Mouse (Mus musculus): ENCODE measurements around the gene Rnf207. TPM values are rescaled to one million over a fixed set of nuclear protein-coding genes. Genes with fewer than 3 reads are reported as not detected.

Rnf207 gene
- polyA plus RNA-seq, 1 experiment from 2014 or later = 0.84 TPM

- Histone ChIP-seq H3K9me3 (replicated peaks; ENCODE audit: control insufficient read depth, low read length) (no peaks in the 10 kb centered on the region), H3K4me1 (ENCODE audit: control insufficient read depth, insufficient read depth, low read length) (no peaks in the 10 kb centered on the region), H3K4me2 (ENCODE audit: low read depth, low read length) (no peak overlapping the region), H3K27ac (ENCODE audit: low read length) (no peak overlapping the region), H3K27me3 (ENCODE audit: control insufficient read depth, insufficient read depth, low read length) (peaks cover 14% of the 10 kb centered on the region; the same call in 1 of the 2 replicates), H3K36me3 (ENCODE audit: control insufficient read depth, insufficient read depth, low read length) (no peaks in the 10 kb centered on the region), H3K4me3 (replicated peaks; ENCODE audit: low read length) (no peak overlapping the region), H3K9ac (ENCODE audit: low read length) (no peak overlapping the region)
- 25% methylated on average over 8 of the region's 8 CpGs for WGBS
- ATAC-seq (ENCODE audit: insufficient read depth, low FRiP score) = no peak
These were observed 32.1 kb upstream of the Rnf207 start for GRCm38 (mm10) chr4:152350722-152351421.

GRCm38 (mm10) chr4:152349837-152350381 lies 31.1 kb upstream of the Rnf207 start:
- Histone ChIP-seq H3K4me1 (ENCODE audit: control insufficient read depth, insufficient read depth, low read length) (peaks cover 6% of the 10 kb centered on the region; the same call in 1 of the 2 replicates), H3K27ac (ENCODE audit: low read length) (no peak overlapping the region), H3K36me3 (ENCODE audit: control insufficient read depth, insufficient read depth, low read length) (no peaks in the 10 kb centered on the region), H3K9ac (ENCODE audit: low read length) (no peak overlapping the region), H3K4me2 (ENCODE audit: low read depth, low read length) (no peak overlapping the region), H3K27me3 (ENCODE audit: control insufficient read depth, insufficient read depth, low read length) (peaks cover 14% of the 10 kb centered on the region; the same call in 1 of the 2 replicates), H3K9me3 (replicated peaks; ENCODE audit: control insufficient read depth, low read length) (no peaks in the 10 kb centered on the region), H3K4me3 (replicated peaks; ENCODE audit: low read length) (no peak overlapping the region)
- WGBS = 6% methylated on average over 17 of the region's 17 CpGs
- no peak for ATAC-seq (ENCODE audit: insufficient read depth, low FRiP score)

GRCm38 (mm10) chr4:152345120-152345889 lies 26.5 kb upstream of the Rnf207 start:
- Histone ChIP-seq H3K4me1 (ENCODE audit: control insufficient read depth, insufficient read depth, low read length) (peaks cover 11% of the 10 kb centered on the region; the same call in 1 of the 2 replicates), H3K4me3 (replicated peaks; ENCODE audit: low read length) (no peak overlapping the region), H3K27ac (ENCODE audit: low read length) (no peak overlapping the region), H3K36me3 (ENCODE audit: control insufficient read depth, insufficient read depth, low read length) (no peaks in the 10 kb centered on the region), H3K27me3 (ENCODE audit: control insufficient read depth, insufficient read depth, low read length) (peaks cover 10% of the 10 kb centered on the region), H3K9ac (ENCODE audit: low read length) (0 out of 2 replicates have a peak overlapping the region, but pooled peaks have one; percentile 11), H3K4me2 (ENCODE audit: low read depth, low read length) (no peak overlapping the region), H3K9me3 (replicated peaks; ENCODE audit: control insufficient read depth, low read length) (no peaks in the 10 kb centered on the region)
- peak; percentile 26; the same call in 1 of the 2 replicates for ATAC-seq (ENCODE audit: insufficient read depth, low FRiP score)
- WGBS = 37% methylated on average over 7 of the region's 7 CpGs

- 41% methylated on average over 7 of the region's 7 CpGs for WGBS
These were observed 25.9 kb upstream of the Rnf207 start for GRCm38 (mm10) chr4:152344651-152345050.

GRCm38 (mm10) chr4:152343296-152343695 lies 24.5 kb upstream of the Rnf207 start:
- Histone ChIP-seq H3K9me3 (replicated peaks; ENCODE audit: control insufficient read depth, low read length) (no peaks in the 10 kb centered on the region), H3K36me3 (ENCODE audit: control insufficient read depth, insufficient read depth, low read length) (no peaks in the 10 kb centered on the region), H3K4me3 (replicated peaks; ENCODE audit: low read length) (no peak overlapping the region), H3K4me1 (ENCODE audit: control insufficient read depth, insufficient read depth, low read length) (peaks cover 16% of the 10 kb centered on the region; the same call in 1 of the 2 replicates), H3K27me3 (ENCODE audit: control insufficient read depth, insufficient read depth, low read length) (peaks cover 30% of the 10 kb centered on the region), H3K9ac (ENCODE audit: low read length) (no peak overlapping the region), H3K27ac (ENCODE audit: low read length) (no peak overlapping the region), H3K4me2 (ENCODE audit: low read depth, low read length) (no peak overlapping the region)
- 15% methylated on average over 5 of the region's 5 CpGs for whole genome bisulfite sequencing
- ATAC-seq (ENCODE audit: insufficient read depth, low FRiP score) = no peak

More at GRCm38 (mm10) chr4:152344651-152345050, 25.9 kb upstream of the Rnf207 start:
- Histone ChIP-seq H3K27ac (ENCODE audit: low read length) (no peak overlapping the region), H3K4me2 (ENCODE audit: low read depth, low read length) (no peak overlapping the region), H3K4me1 (ENCODE audit: control insufficient read depth, insufficient read depth, low read length) (peaks cover 11% of the 10 kb centered on the region; the same call in 1 of the 2 replicates), H3K9ac (ENCODE audit: low read length) (no peak overlapping the region), H3K36me3 (ENCODE audit: control insufficient read depth, insufficient read depth, low read length) (no peaks in the 10 kb centered on the region), H3K9me3 (replicated peaks; ENCODE audit: control insufficient read depth, low read length) (no peaks in the 10 kb centered on the region), H3K27me3 (ENCODE audit: control insufficient read depth, insufficient read depth, low read length) (peaks cover 17% of the 10 kb centered on the region), H3K4me3 (replicated peaks; ENCODE audit: low read length) (no peak overlapping the region)
- ATAC-seq (ENCODE audit: insufficient read depth, low FRiP score) = no peak

GRCm38 (mm10) chr4:152340584-152341284 lies 21.9 kb upstream of the Rnf207 start:
- H3K27ac ChIP-seq (ENCODE audit: low read length) = no peak overlapping the region
- no peak for ATAC-seq (ENCODE audit: insufficient read depth, low FRiP score)
- no peak overlapping the region for H3K9ac ChIP-seq (ENCODE audit: low read length)
- WGBS = 38% methylated on average over 15 of the region's 15 CpGs
- no peaks in the 10 kb centered on the region for H3K9me3 ChIP-seq (replicated peaks; ENCODE audit: control insufficient read depth, low read length)
- H3K4me3 ChIP-seq (replicated peaks; ENCODE audit: low read length) = no peak overlapping the region
- no peaks in the 10 kb centered on the region for H3K36me3 ChIP-seq (ENCODE audit: control insufficient read depth, insufficient read depth, low read length)
- peaks cover 16% of the 10 kb centered on the region; the same call in 1 of the 2 replicates for H3K4me1 ChIP-seq (ENCODE audit: control insufficient read depth, insufficient read depth, low read length)
- peaks cover 39% of the 10 kb centered on the region for H3K27me3 ChIP-seq (ENCODE audit: control insufficient read depth, insufficient read depth, low read length)
- H3K4me2 ChIP-seq (ENCODE audit: low read depth, low read length) = no peak overlapping the region

- H3K9ac ChIP-seq (ENCODE audit: low read length) = peak overlapping the region; percentile 62
- H3K4me2 ChIP-seq (ENCODE audit: low read depth, low read length) = peak overlapping the region; percentile 98
- ATAC-seq (ENCODE audit: insufficient read depth, low FRiP score) = no peak
- H3K4me3 ChIP-seq (replicated peaks; ENCODE audit: low read length) = peak overlapping the region; percentile 51
- H3K36me3 ChIP-seq (ENCODE audit: control insufficient read depth, insufficient read depth, low read length) = no peaks in the 10 kb centered on the region
- H3K27ac ChIP-seq (ENCODE audit: low read length) = no peak overlapping the region
- H3K4me1 ChIP-seq (ENCODE audit: control insufficient read depth, insufficient read depth, low read length) = 0 out of 2 replicates have a peak, but pooled peaks cover 6% of the 10 kb centered on the region
- no peaks in the 10 kb centered on the region for H3K9me3 ChIP-seq (replicated peaks; ENCODE audit: control insufficient read depth, low read length)
- WGBS = 4% methylated on average over 24 of the region's 26 CpGs
- H3K27me3 ChIP-seq (ENCODE audit: control insufficient read depth, insufficient read depth, low read length) = peaks cover 39% of the 10 kb centered on the region
These were observed 20.5 kb upstream of the Rnf207 start for GRCm38 (mm10) chr4:152339293-152339790.

- H3K4me2 ChIP-seq (ENCODE audit: low read depth, low read length) = peak within 1 kb of the TSS; percentile 98
- 1% methylated on average over 96 of the region's 120 CpGs for WGBS
- H3K27ac ChIP-seq (ENCODE audit: low read length) = no peak within 1 kb of the TSS
- peaks cover 5% of the 10 kb centered on the region for H3K36me3 ChIP-seq (ENCODE audit: control insufficient read depth, insufficient read depth, low read length)
- H3K9me3 ChIP-seq (replicated peaks; ENCODE audit: control insufficient read depth, low read length) = no peaks in the 10 kb centered on the region
- peak within 1 kb of the TSS; percentile 51 for H3K4me3 ChIP-seq (replicated peaks; ENCODE audit: low read length)
- H3K4me1 ChIP-seq (ENCODE audit: control insufficient read depth, insufficient read depth, low read length) = 0 out of 2 replicates have a peak, but pooled peaks cover 6% of the 10 kb centered on the region
- H3K27me3 ChIP-seq (ENCODE audit: control insufficient read depth, insufficient read depth, low read length) = peaks cover 39% of the 10 kb centered on the region
- peak within 1 kb of the TSS; percentile 62 for H3K9ac ChIP-seq (ENCODE audit: low read length)
- ATAC-seq (ENCODE audit: insufficient read depth, low FRiP score) = no peak
These were observed 19.9 kb upstream of the Rnf207 start, which contains the start of gene Chd5 for GRCm38 (mm10) chr4:152338419-152339292. Gene Chd5 (plus strand): TSS chr4:152338651.

Data from stomach, embryonic 16.5 days (tissue).